Mouse (Mus musculus) heart, embryonic 12.5 days (tissue): ENCODE data around the gene Mbnl2. TPM values are rescaled to one million over a fixed set of nuclear protein-coding genes. Genes with fewer than 3 reads are reported as not detected.

Experiments used
- ATAC-seq: fragments of 200-750 bp; cut with Nextera tagmentation; 2 replicates; pipeline ENCODE4 v1.8.0; 2017; ENCODE audit warnings: moderate TSS enrichment, moderate library complexity; ENCODE audit not compliant: insufficient number of reproducible peaks, low FRiP score
- H3K27ac ChIP-seq: fragments of 300-500 bp; sonication (generic); 2 replicates; pipeline ENCODE4 v1.5.1; 2016; ENCODE audit warnings: mild to moderate bottlenecking, moderate library complexity; ENCODE audit not compliant: poor library complexity, severe bottlenecking
- H3K27me3 ChIP-seq: fragments of 300-500 bp; sonication (generic); replicated peaks from 2 replicates; pipeline ENCODE4 v1.6.1; 2016; ENCODE audit warnings: mild to moderate bottlenecking, moderate library complexity
- H3K36me3 ChIP-seq: fragments of 300-500 bp; sonication (generic); 2 replicates; pipeline ENCODE4 v1.6.1; 2016; ENCODE audit warnings: mild to moderate bottlenecking, moderate library complexity
- H3K4me1 ChIP-seq: fragments of 300-500 bp; sonication (generic); replicated peaks from 2 replicates; pipeline ENCODE4 v1.6.1; 2016; ENCODE audit warnings: mild to moderate bottlenecking
- H3K4me2 ChIP-seq: fragments of 300-500 bp; sonication (generic); 2 replicates; pipeline ENCODE4 v1.6.1; 2016; ENCODE audit warnings: mild to moderate bottlenecking, moderate library complexity
- H3K4me3 ChIP-seq: fragments of 300-500 bp; sonication (generic); 2 replicates; pipeline ENCODE4 v1.5.1; 2016; ENCODE audit warnings: mild to moderate bottlenecking
- H3K9ac ChIP-seq: fragments of 300-500 bp; sonication (generic); 2 replicates; pipeline ENCODE4 v1.6.1; 2016; ENCODE audit warnings: mild to moderate bottlenecking, moderate library complexity
- H3K9me3 ChIP-seq: fragments of 300-500 bp; sonication (generic); replicated peaks from 2 replicates; pipeline ENCODE4 v1.6.1; 2016; ENCODE audit warnings: mild to moderate bottlenecking, moderate library complexity
- WGBS: fragments of 180-500 bp; shearing (Covaris S2); methylation state at CpG from one replicate; pipeline ENCODE4 v1.1.7; 2016; 5-methylcytosine and 5-hydroxymethylcytosine counted together
- polyA plus RNA-seq: library from polyadenylated mRNA; unstranded; fragments of >200 nt; fragmentation: Nextera tagmentation; extraction: Ambion mirVana; gene quantifications from 2 replicates; pipeline ENCODE4 v1.2.1, GENCODE M21; 2016

The Mbnl2 gene
- polyA plus RNA-seq, 1 experiment from 2014 or later: 108 TPM

GRCm38 (mm10) chr14:120344641-120345040 lies 69.2 kb downstream of the Mbnl2 start:
- peaks cover 8% of the 10 kb centered on the region; the same call in 1 of the 2 replicates for H3K9me3 ChIP-seq
- H3K4me3 ChIP-seq: no peak overlapping the region
- H3K4me2 ChIP-seq: no peak overlapping the region
- peaks cover 36% of the 10 kb centered on the region for H3K4me1 ChIP-seq
- H3K36me3 ChIP-seq: peaks cover 42% of the 10 kb centered on the region
- ATAC-seq: no peak
- H3K9ac ChIP-seq: no peak overlapping the region
- H3K27me3 ChIP-seq: no peaks in the 10 kb centered on the region
- no peak overlapping the region for H3K27ac ChIP-seq
- 90% methylated on average over 4 of the region's 4 CpGs for WGBS

- Histone ChIP-seq H3K9me3 (peaks cover 8% of the 10 kb centered on the region; the same call in 1 of the 2 replicates), H3K4me3 (no peak overlapping the region), H3K27me3 (no peaks in the 10 kb centered on the region), H3K27ac (peak overlapping the region; percentile 72; the same call in 1 of the 2 replicates), H3K4me2 (no peak overlapping the region), H3K9ac (peak overlapping the region; percentile 20; the same call in 1 of the 2 replicates), H3K36me3 (peaks cover 42% of the 10 kb centered on the region), H3K4me1 (peaks cover 34% of the 10 kb centered on the region)
- WGBS: 65% methylated on average over 11 of the region's 11 CpGs
- ATAC-seq: 0 out of 2 replicates have a peak, but pooled peaks have one; percentile 39
Measured at GRCm38 (mm10) chr14:120347410-120348315, 72.2 kb downstream of the Mbnl2 start.

DNA sequence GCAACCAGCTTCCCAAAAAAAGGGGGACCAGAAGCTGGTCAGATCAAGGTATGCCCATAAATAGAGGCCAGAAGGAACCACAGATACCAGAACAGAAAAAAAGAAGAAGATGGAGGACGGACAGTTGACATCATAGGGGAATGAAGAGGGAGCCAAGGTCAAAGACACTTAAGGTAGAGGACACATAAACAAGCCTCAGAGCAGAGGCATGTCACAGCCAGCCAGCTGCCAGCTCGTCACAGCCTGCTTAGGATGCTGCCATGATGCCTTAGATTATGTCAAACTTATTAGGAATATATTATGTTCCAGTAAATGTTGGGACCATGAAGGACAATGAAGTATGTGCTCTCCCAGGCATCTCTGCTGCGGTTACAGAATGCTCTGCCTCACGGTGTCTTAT lies 73.9 kb downstream of the Mbnl2 start:
- no peak overlapping the region for H3K4me2 ChIP-seq
- H3K4me1 ChIP-seq: peaks cover 51% of the 10 kb centered on the region
- peaks cover 8% of the 10 kb centered on the region; the same call in 1 of the 2 replicates for H3K9me3 ChIP-seq
- no peak overlapping the region for H3K4me3 ChIP-seq
- ATAC-seq: no peak
- H3K36me3 ChIP-seq: peaks cover 33% of the 10 kb centered on the region
- no peaks in the 10 kb centered on the region for H3K27me3 ChIP-seq
- 68% methylated on average over 4 of the region's 4 CpGs for WGBS
- H3K9ac ChIP-seq: no peak overlapping the region
- peak overlapping the region; percentile 72 for H3K27ac ChIP-seq

DNA sequence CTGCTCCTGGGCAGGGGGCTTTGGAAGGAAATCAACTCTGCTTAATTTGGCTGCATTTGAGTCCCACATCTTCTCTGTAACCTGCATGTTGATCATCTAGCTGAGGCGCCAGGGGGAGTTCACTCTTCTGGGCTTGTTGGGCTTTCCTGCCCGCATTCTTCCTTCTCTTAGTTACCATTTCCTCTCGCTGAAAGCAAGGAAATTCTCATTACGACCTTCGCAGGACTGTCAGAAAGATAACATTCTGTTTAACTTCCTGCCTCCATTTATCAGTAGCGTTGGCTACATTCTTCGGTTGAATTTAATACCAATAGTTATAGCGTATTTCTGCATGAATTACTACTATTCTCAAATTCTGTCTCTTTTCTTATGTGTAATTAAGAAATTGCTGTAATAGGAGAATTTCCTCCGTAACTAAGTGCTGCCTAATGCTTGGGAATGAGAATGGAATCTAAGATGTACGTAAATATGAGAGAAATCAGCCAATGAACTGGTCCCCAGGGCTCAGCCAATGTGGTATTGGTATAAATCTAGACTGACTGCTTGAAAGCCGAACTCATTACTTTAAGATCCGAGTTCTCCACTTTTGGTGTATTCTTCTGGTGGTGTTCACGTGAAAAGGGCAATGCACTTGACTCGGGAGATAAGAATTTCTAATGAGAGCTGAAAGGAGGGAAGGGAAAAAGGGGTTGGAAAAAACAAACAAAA lies 76.8 kb downstream of the Mbnl2 start:
- H3K4me1 ChIP-seq: peaks cover 76% of the 10 kb centered on the region
- peaks cover 12% of the 10 kb centered on the region for H3K36me3 ChIP-seq
- ATAC-seq: peak; percentile 46; the same call in 1 of the 2 replicates
- H3K9me3 ChIP-seq: no peaks in the 10 kb centered on the region
- 35% methylated on average over 14 of the region's 14 CpGs for WGBS
- no peak overlapping the region for H3K9ac ChIP-seq
- H3K27me3 ChIP-seq: no peaks in the 10 kb centered on the region
- H3K27ac ChIP-seq: peak overlapping the region; percentile 87
- peak overlapping the region; percentile 50; the same call in 1 of the 2 replicates for H3K4me2 ChIP-seq
- H3K4me3 ChIP-seq: no peak overlapping the region

GRCm38 (mm10) chr14:120353211-120353610 lies 77.7 kb downstream of the Mbnl2 start:
- H3K4me2 ChIP-seq: peak overlapping the region; percentile 50

DNA sequence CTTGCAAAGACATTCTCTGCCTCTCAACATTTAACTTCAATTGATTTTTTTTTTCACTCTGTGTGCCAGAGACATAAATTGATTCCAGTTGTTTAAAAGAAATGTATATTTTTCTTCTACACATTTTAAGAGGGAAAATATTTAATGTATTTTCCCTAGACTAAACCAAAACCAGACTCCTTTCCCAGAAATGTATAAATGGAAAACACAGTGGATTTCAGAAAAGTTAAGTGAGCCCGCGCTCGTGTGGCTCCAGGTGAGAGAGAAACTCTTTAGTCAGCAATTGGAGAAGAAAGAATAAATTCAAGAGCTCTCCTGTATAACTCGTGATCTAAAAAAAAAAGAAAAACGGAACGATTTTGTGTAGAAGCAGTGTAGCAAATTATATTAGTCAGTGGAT lies 79.1 kb downstream of the Mbnl2 start:
- Histone ChIP-seq H3K9ac (0 out of 2 replicates have a peak overlapping the region, but pooled peaks have one; percentile 36), H3K27ac (peak overlapping the region; percentile 60; the same call in 1 of the 2 replicates), H3K27me3 (no peaks in the 10 kb centered on the region), H3K9me3 (no peaks in the 10 kb centered on the region), H3K36me3 (peaks cover 6% of the 10 kb centered on the region), H3K4me1 (peaks cover 54% of the 10 kb centered on the region), H3K4me3 (no peak overlapping the region), H3K4me2 (no peak overlapping the region)
- ATAC-seq: no peak
- WGBS: 71% methylated on average over 6 of the region's 6 CpGs

More at GRCm38 (mm10) chr14:120353211-120353610, 77.7 kb downstream of the Mbnl2 start:
- Histone ChIP-seq H3K4me1 (peaks cover 68% of the 10 kb centered on the region), H3K27ac (peak overlapping the region; percentile 84), H3K4me3 (no peak overlapping the region; the same call in 1 of the 2 replicates), H3K9me3 (no peaks in the 10 kb centered on the region), H3K27me3 (no peaks in the 10 kb centered on the region), H3K36me3 (peaks cover 8% of the 10 kb centered on the region), H3K9ac (peak overlapping the region; percentile 37; the same call in 1 of the 2 replicates)
- no peak for ATAC-seq
- WGBS: 23% methylated on average over 11 of the region's 11 CpGs

DNA sequence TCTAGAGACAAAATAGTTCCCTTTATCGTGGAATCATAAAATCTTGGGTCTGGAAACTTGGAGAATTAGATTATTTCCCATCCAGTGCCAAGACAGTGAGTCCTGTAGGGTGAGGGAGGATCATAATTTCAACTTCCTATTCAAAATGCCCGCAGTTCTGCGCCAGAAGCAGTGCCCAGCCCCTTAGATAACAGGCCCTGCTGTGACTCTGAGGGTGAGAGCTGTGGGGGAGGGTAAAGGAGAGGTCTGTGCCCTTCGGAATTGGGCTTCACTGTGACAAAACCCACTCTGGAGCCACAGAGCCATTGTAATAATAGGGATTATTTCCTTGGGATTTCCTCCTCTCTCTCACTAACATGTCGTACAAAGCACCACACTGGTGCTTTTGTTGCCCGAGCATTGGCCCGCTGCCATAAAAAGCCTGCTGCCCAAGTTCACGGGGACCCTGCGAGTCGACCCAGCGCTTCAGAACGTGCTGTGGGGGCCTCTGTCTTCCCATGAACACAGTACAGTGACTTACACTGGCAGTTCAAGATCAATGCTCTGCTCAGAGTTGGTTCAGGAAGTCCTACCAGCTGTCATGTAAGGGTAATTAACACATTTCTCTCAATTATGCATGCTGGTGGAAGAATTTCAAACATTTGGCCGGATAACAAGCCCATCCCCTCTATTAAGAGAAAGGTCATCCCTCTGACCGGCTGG lies 79.7 kb downstream of the Mbnl2 start:
- 11% methylated on average over 14 of the region's 14 CpGs for WGBS
- Histone ChIP-seq H3K27ac (peak overlapping the region; percentile 89), H3K36me3 (peaks cover 6% of the 10 kb centered on the region), H3K4me1 (peaks cover 54% of the 10 kb centered on the region), H3K4me3 (peak overlapping the region; percentile 7; the same call in 1 of the 2 replicates), H3K9ac (peak overlapping the region; percentile 62), H3K27me3 (no peaks in the 10 kb centered on the region), H3K4me2 (peak overlapping the region; percentile 50), H3K9me3 (no peaks in the 10 kb centered on the region)
- ATAC-seq: peak; percentile 50

DNA sequence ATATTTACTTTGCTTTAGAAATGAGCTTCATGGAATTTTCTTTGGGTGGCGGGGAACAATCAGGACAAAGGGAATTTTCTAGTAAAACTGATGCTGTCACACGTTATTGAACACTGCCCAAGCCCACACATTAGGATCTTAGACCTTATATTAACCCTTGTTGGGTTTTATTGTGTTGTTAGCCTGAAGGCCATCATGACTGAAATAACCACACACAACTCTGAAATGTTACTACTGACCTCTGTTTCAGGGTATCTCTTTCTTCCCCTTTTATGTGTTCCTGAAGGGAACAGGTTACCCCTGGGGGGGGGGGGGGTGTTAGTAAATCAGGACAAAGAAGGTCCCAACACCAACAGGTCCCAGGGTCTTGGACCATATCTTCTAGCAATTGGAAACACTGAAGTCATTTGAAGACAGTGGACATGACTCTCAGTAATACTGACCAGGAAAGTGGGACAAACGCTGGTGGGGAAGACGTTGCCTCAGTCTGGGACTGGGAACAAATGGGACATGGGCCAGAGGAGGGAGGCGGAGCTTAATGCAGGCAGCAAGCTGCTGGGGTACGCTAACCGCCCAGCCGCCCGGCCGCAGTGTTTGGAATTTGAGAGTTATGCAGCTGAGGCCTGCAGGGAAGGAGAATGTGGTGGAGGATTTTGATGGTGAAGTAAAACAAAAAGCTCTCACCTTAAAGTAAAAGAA lies 80.4 kb downstream of the Mbnl2 start:
- Histone ChIP-seq H3K4me3 (no peak overlapping the region), H3K4me1 (peaks cover 56% of the 10 kb centered on the region)
- 66% methylated on average over 10 of the region's 10 CpGs for WGBS

GRCm38 (mm10) chr14:120357321-120358070 lies 82.0 kb downstream of the Mbnl2 start:
- peaks cover 8% of the 10 kb centered on the region for H3K36me3 ChIP-seq
- no peak overlapping the region for H3K4me3 ChIP-seq
- H3K4me2 ChIP-seq: no peak overlapping the region
- 92% methylated on average over 19 of the region's 19 CpGs for WGBS
- H3K4me1 ChIP-seq: peaks cover 51% of the 10 kb centered on the region
- no peak overlapping the region for H3K27ac ChIP-seq
- H3K27me3 ChIP-seq: no peaks in the 10 kb centered on the region
- H3K9me3 ChIP-seq: no peaks in the 10 kb centered on the region
- H3K9ac ChIP-seq: no peak overlapping the region
- no peak for ATAC-seq

More for the DNA sequence above, 80.4 kb downstream of the Mbnl2 start:
- ATAC-seq: no peak
- H3K36me3 ChIP-seq: peaks cover 6% of the 10 kb centered on the region
- no peaks in the 10 kb centered on the region for H3K27me3 ChIP-seq
- peak overlapping the region; percentile 89 for H3K27ac ChIP-seq
- H3K9ac ChIP-seq: peak overlapping the region; percentile 62; the same call in 1 of the 2 replicates
- no peaks in the 10 kb centered on the region for H3K9me3 ChIP-seq
- H3K4me2 ChIP-seq: peak overlapping the region; percentile 50
